ENCODE assay signal across 28 mouse cellular contexts in genomic region chr7:115062817-115063216, GRCm38 (mm10).
"Had no signal": no experiment of that assay in that cellular context is flagged by ENCODE, and none has a peak within 500 bp of the region (broad histone marks: within the 10 kb centered on the region; RNA-seq: fewer than 3 reads in every experiment).

No protein-coding gene starts in this region.

- H3K27me3 ChIP-seq: heart, embryonic 13.5 days; heart, embryonic 15.5 days; intestine, embryonic 15.5 days; limb, embryonic 12.5 days; liver, embryonic 13.5 days had no signal

- H3K36me3 ChIP-seq: heart, embryonic 10.5 days; heart, embryonic 13.5 days; heart, embryonic 15.5 days; hindbrain, embryonic 10.5 days; hindbrain, embryonic 12.5 days; intestine, embryonic 15.5 days; limb, embryonic 10.5 days; limb, embryonic 12.5 days; liver, embryonic 13.5 days had no signal

- H3K27ac ChIP-seq: gastrocnemius, adult 2 months; heart, embryonic 10.5 days; heart, embryonic 13.5 days; heart, embryonic 15.5 days; hindbrain, embryonic 10.5 days; hindbrain, embryonic 12.5 days; hindbrain, embryonic 14.5 days; intestine, embryonic 15.5 days; layer of hippocampus, adult 2 months; left cerebral cortex, adult 2 months; limb, embryonic 10.5 days; limb, embryonic 12.5 days; liver, embryonic 13.5 days had no signal

- H3K4me3 ChIP-seq: gastrocnemius, adult 2 months; heart, embryonic 10.5 days; heart, embryonic 13.5 days; heart, embryonic 15.5 days; hindbrain, embryonic 10.5 days; hindbrain, embryonic 12.5 days; intestine, embryonic 15.5 days; layer of hippocampus, adult 2 months; left cerebral cortex, adult 2 months; limb, embryonic 10.5 days; limb, embryonic 12.5 days; liver, embryonic 13.5 days had no signal

- H3K4me1 ChIP-seq: intestine, embryonic 15.5 days; limb, embryonic 12.5 days; liver, embryonic 13.5 days had no signal

- ATAC-seq: forebrain, embryonic 16.5 days; hindbrain, embryonic 16.5 days; inflammation-experienced regulatory T-cells, adult 6 months; intestine, embryonic 15.5 days; intestine, postnatal 0 days had no signal

- H3K9me3 ChIP-seq: heart, embryonic 10.5 days; heart, embryonic 13.5 days; heart, embryonic 15.5 days; hindbrain, embryonic 10.5 days; hindbrain, embryonic 12.5 days; intestine, embryonic 15.5 days; limb, embryonic 10.5 days; limb, embryonic 12.5 days; liver, embryonic 13.5 days had no signal

- DNase-seq: gastrocnemius, adult 2 months; gastrocnemius, postnatal 10 days; gastrocnemius, postnatal 25 days; heart, adult 18-20 months; heart, postnatal 14 days; heart, postnatal 4 days; kidney, adult 18-20 months; kidney, adult 8-10 months; kidney, postnatal 10 days; kidney, postnatal 25 days; kidney, postnatal 4 days; liver; liver, embryonic 13.5 days had no signal

- H3K9ac ChIP-seq: heart, embryonic 13.5 days; heart, embryonic 15.5 days; hindbrain, embryonic 12.5 days; hindbrain, embryonic 14.5 days; intestine, embryonic 15.5 days; limb, embryonic 12.5 days; liver, embryonic 13.5 days had no signal

- H3K4me2 ChIP-seq: heart, embryonic 13.5 days; heart, embryonic 15.5 days; hindbrain, embryonic 12.5 days; hindbrain, embryonic 14.5 days; intestine, embryonic 15.5 days; limb, embryonic 12.5 days; liver, embryonic 13.5 days had no signal
